Mouse (Mus musculus): ENCODE data around the gene Gm17657. TPM values are rescaled to one million over a fixed set of nuclear protein-coding genes. Genes with fewer than 3 reads are reported as not detected.
A peak's percentile ranks its signal among the peaks of the same experiment; 100 is the strongest.

Gm17657 gene
- not detected in 2 replicates for polyA plus RNA-seq (2015; fragmentation: Nextera tagmentation; extraction: Ambion mirVana)

DNA sequence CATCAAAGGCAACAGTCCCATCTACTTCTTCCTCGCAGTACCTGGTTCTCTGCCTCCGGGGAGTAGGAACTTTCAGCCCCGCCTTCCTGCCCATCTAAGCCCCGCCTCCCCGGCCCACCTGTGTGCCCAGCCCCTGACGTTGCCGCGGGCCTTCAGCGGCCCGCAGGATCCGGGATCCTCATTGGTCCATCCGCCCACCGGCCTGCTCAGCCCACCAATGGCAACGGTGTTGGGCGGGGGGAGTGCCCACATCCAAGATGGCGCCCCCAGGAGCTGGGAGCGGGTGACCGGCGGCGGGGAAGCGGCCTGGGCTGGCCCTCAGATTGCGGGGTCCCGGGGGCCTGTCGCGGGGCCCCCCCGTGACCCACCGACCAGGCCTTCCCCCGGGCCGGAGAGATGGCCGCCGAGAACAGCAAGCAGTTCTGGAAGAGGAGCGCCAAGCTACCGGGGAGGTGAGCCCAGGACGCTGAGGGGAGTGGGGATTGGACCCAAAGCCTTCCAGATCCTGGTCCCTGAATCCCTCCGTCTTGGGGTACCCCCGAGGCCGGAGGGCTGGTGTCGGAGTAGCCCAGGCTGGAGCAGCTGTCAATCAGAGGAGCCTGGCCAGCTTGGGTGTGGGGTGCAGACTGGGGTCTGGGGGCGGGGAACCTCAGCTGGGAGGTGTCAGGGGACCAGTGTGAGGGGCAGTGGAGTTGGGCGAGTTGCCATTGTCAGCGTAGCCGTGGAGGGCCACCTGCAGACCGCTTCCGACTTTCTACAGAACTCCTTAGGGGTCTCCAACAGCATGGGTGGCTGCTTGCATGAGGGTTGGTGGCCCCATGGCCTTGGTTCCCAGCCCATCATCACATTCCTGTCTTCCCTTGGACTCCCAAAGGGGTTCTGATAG, at the start of gene Gm17657, which contains the start of gene Tbc1d22b:
Gene Gm17657, minus strand, starts transcription at position 96 of the 886 bp plus-strand sequence.
Gene Tbc1d22b, plus strand, starts transcription at position 243 of the 886 bp plus-strand sequence.
- no peaks in the 10 kb centered on the region for H3K9me3 ChIP-seq (replicated peaks; ENCODE audit: control insufficient read depth, low read length)
- H3K27ac ChIP-seq (ENCODE audit: low read length): peak within 1 kb of the TSS; percentile 42; the same call in 1 of the 2 replicates
- WGBS: under 1% methylated on average over 44 of the region's 44 CpGs

GRCm38 (mm10) chr17:29599051-29599450, 49.6 kb upstream of the Gm17657 start:
- WGBS: 96% methylated on average over 14 of the region's 14 CpGs
- Histone ChIP-seq H3K27ac (ENCODE audit: low read length) (no peak overlapping the region), H3K4me3 (replicated peaks; ENCODE audit: low read length) (no peak overlapping the region), H3K4me1 (ENCODE audit: control insufficient read depth, insufficient read depth, low read length) (no peaks in the 10 kb centered on the region), H3K9ac (ENCODE audit: low read length) (no peak overlapping the region), H3K27me3 (ENCODE audit: control insufficient read depth, insufficient read depth, low read length) (no peaks in the 10 kb centered on the region), H3K4me2 (ENCODE audit: low read depth, low read length) (no peak overlapping the region), H3K36me3 (ENCODE audit: control insufficient read depth, insufficient read depth, low read length) (peaks cover 14% of the 10 kb centered on the region), H3K9me3 (replicated peaks; ENCODE audit: control insufficient read depth, low read length) (no peaks in the 10 kb centered on the region)
- no peak for ATAC-seq (ENCODE audit: insufficient read depth, low FRiP score)

More for the DNA sequence above, at the start of gene Gm17657, which contains the start of gene Tbc1d22b:
- H3K36me3 ChIP-seq (ENCODE audit: control insufficient read depth, insufficient read depth, low read length): no peaks in the 10 kb centered on the region
- peaks cover 18% of the 10 kb centered on the region for H3K4me1 ChIP-seq (ENCODE audit: control insufficient read depth, insufficient read depth, low read length)
- no peaks in the 10 kb centered on the region for H3K27me3 ChIP-seq (ENCODE audit: control insufficient read depth, insufficient read depth, low read length)
- H3K9ac ChIP-seq (ENCODE audit: low read length): peak within 1 kb of the TSS; percentile 97
- peak; percentile 100 for ATAC-seq (ENCODE audit: insufficient read depth, low FRiP score)
- H3K4me3 ChIP-seq (replicated peaks; ENCODE audit: low read length): peak within 1 kb of the TSS; percentile 97
- peak within 1 kb of the TSS; percentile 85 for H3K4me2 ChIP-seq (ENCODE audit: low read depth, low read length)

GRCm38 (mm10) chr17:29596771-29597132, 47.3 kb upstream of the Gm17657 start:
- Histone ChIP-seq H3K9me3 (replicated peaks; ENCODE audit: control insufficient read depth, low read length) (no peaks in the 10 kb centered on the region), H3K4me2 (ENCODE audit: low read depth, low read length) (no peak overlapping the region), H3K4me1 (ENCODE audit: control insufficient read depth, insufficient read depth, low read length) (no peaks in the 10 kb centered on the region), H3K27me3 (ENCODE audit: control insufficient read depth, insufficient read depth, low read length) (no peaks in the 10 kb centered on the region), H3K27ac (ENCODE audit: low read length) (no peak overlapping the region), H3K36me3 (ENCODE audit: control insufficient read depth, insufficient read depth, low read length) (peaks cover 10% of the 10 kb centered on the region), H3K9ac (ENCODE audit: low read length) (no peak overlapping the region), H3K4me3 (replicated peaks; ENCODE audit: low read length) (no peak overlapping the region)
- ATAC-seq (ENCODE audit: insufficient read depth, low FRiP score): no peak
- WGBS: 87% methylated on average over 13 of the region's 13 CpGs

DNA sequence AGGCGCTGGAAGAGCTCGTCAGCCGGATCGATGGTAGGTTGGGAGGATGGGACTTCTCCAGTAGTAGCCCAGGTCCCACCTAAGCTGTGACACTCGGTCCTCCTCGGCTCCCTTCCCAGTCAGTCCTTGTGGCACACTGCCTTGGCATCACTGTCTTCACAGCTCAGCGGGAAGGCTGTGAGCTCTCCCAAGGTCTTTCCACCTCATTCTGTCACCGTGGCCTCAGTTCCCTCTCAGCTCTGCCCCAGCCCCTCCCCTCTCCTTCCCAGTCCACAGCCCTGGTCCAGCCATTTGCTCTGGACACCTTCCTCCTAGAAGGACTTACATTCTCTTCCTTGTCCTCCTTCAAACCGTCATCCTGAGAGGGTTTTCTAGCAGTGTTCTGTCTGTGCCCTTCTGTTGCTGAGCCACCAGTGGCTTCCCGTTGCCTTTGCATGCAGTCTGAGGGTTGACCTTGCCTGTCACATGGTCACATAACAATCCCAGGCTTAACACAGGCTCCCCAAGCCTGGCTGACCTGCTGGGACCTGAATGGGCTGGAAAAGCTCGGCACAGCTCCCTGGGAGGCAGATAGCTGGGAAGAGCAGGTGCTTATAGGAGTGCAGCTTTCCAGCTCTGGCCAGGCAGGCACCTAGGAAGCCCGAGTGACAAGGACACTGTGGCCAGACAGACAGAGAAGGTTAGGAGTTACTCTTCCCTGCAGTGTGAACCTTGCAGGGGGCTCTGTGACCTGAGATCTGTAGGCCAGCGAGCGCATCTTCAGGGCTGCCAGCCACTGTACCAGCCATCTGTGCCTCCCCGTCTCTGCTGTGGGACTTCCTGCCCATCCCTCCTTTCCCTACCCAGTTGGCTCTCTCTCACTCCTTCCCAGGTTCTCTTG, 46.7 kb upstream of the Gm17657 start:
- Histone ChIP-seq H3K36me3 (ENCODE audit: control insufficient read depth, insufficient read depth, low read length) (peaks cover 6% of the 10 kb centered on the region; the same call in 1 of the 2 replicates), H3K27me3 (ENCODE audit: control insufficient read depth, insufficient read depth, low read length) (no peaks in the 10 kb centered on the region), H3K27ac (ENCODE audit: low read length) (no peak overlapping the region), H3K9me3 (replicated peaks; ENCODE audit: control insufficient read depth, low read length) (no peaks in the 10 kb centered on the region), H3K4me2 (ENCODE audit: low read depth, low read length) (no peak overlapping the region), H3K4me1 (ENCODE audit: control insufficient read depth, insufficient read depth, low read length) (no peaks in the 10 kb centered on the region), H3K9ac (ENCODE audit: low read length) (no peak overlapping the region), H3K4me3 (replicated peaks; ENCODE audit: low read length) (no peak overlapping the region)
- ATAC-seq (ENCODE audit: insufficient read depth, low FRiP score): no peak
- WGBS: 81% methylated on average over 15 of the region's 15 CpGs

GRCm38 (mm10) chr17:29589221-29589898, 39.9 kb upstream of the Gm17657 start:
- Histone ChIP-seq H3K9ac (ENCODE audit: low read length) (no peak overlapping the region), H3K27ac (ENCODE audit: low read length) (no peak overlapping the region), H3K4me2 (ENCODE audit: low read depth, low read length) (no peak overlapping the region), H3K36me3 (ENCODE audit: control insufficient read depth, insufficient read depth, low read length) (no peaks in the 10 kb centered on the region), H3K4me1 (ENCODE audit: control insufficient read depth, insufficient read depth, low read length) (peaks cover 3% of the 10 kb centered on the region; the same call in 1 of the 2 replicates), H3K27me3 (ENCODE audit: control insufficient read depth, insufficient read depth, low read length) (no peaks in the 10 kb centered on the region), H3K4me3 (replicated peaks; ENCODE audit: low read length) (no peak overlapping the region), H3K9me3 (replicated peaks; ENCODE audit: control insufficient read depth, low read length) (no peaks in the 10 kb centered on the region)
- 54% methylated on average over 11 of the region's 11 CpGs for WGBS
- 0 out of 2 replicates have a peak, but pooled peaks have one; percentile 18 for ATAC-seq (ENCODE audit: insufficient read depth, low FRiP score)

GRCm38 (mm10) chr17:29586921-29587320, 37.5 kb upstream of the Gm17657 start:
- Histone ChIP-seq H3K27ac (ENCODE audit: low read length) (no peak overlapping the region), H3K9ac (ENCODE audit: low read length) (no peak overlapping the region), H3K9me3 (replicated peaks; ENCODE audit: control insufficient read depth, low read length) (no peaks in the 10 kb centered on the region), H3K36me3 (ENCODE audit: control insufficient read depth, insufficient read depth, low read length) (no peaks in the 10 kb centered on the region), H3K4me2 (ENCODE audit: low read depth, low read length) (no peak overlapping the region), H3K4me3 (replicated peaks; ENCODE audit: low read length) (no peak overlapping the region), H3K27me3 (ENCODE audit: control insufficient read depth, insufficient read depth, low read length) (no peaks in the 10 kb centered on the region), H3K4me1 (ENCODE audit: control insufficient read depth, insufficient read depth, low read length) (peaks cover 3% of the 10 kb centered on the region; the same call in 1 of the 2 replicates)
- 65% methylated on average over 9 of the region's 9 CpGs for WGBS
- ATAC-seq (ENCODE audit: insufficient read depth, low FRiP score): 0 out of 2 replicates have a peak, but pooled peaks have one; percentile 25

DNA sequence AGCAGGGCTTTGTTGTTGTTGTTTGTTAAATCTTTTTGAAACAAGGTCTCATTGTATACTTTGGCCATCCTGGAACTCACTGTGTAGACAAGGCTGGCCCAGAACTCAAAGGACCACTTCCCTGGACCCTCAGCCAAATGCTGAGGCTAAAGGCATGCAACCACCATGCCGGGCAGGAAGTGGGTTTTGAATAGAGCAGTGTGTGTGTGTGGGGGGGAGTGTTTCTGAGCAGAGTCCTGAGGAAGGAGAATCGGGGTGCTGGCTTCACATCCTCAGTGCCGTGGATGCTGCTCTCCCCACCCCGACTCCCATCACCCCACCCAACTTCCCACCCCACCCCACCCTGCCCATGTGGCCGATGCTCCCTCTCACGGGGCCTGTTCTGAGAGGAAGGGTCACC, 36.0 kb upstream of the Gm17657 start:
- Histone ChIP-seq H3K27me3 (ENCODE audit: control insufficient read depth, insufficient read depth, low read length) (no peaks in the 10 kb centered on the region), H3K9me3 (replicated peaks; ENCODE audit: control insufficient read depth, low read length) (no peaks in the 10 kb centered on the region), H3K9ac (ENCODE audit: low read length) (no peak overlapping the region), H3K4me2 (ENCODE audit: low read depth, low read length) (no peak overlapping the region), H3K4me1 (ENCODE audit: control insufficient read depth, insufficient read depth, low read length) (peaks cover 3% of the 10 kb centered on the region; the same call in 1 of the 2 replicates), H3K27ac (ENCODE audit: low read length) (no peak overlapping the region), H3K4me3 (replicated peaks; ENCODE audit: low read length) (no peak overlapping the region), H3K36me3 (ENCODE audit: control insufficient read depth, insufficient read depth, low read length) (no peaks in the 10 kb centered on the region)
- no peak for ATAC-seq (ENCODE audit: insufficient read depth, low FRiP score)
- 84% methylated on average over 6 of the region's 6 CpGs for WGBS

- Histone ChIP-seq H3K27me3 (ENCODE audit: control insufficient read depth, insufficient read depth, low read length) (no peaks in the 10 kb centered on the region), H3K9me3 (replicated peaks; ENCODE audit: control insufficient read depth, low read length) (no peaks in the 10 kb centered on the region), H3K27ac (ENCODE audit: low read length) (no peak overlapping the region), H3K9ac (ENCODE audit: low read length) (no peak overlapping the region), H3K4me3 (replicated peaks; ENCODE audit: low read length) (no peak overlapping the region), H3K4me2 (ENCODE audit: low read depth, low read length) (no peak overlapping the region), H3K4me1 (ENCODE audit: control insufficient read depth, insufficient read depth, low read length) (peaks cover 3% of the 10 kb centered on the region; the same call in 1 of the 2 replicates), H3K36me3 (ENCODE audit: control insufficient read depth, insufficient read depth, low read length) (no peaks in the 10 kb centered on the region)
- no peak for ATAC-seq (ENCODE audit: insufficient read depth, low FRiP score)
- WGBS: 83% methylated on average over 3 of the region's 3 CpGs
Observed at GRCm38 (mm10) chr17:29584737-29585136, 35.3 kb upstream of the Gm17657 start.

Data from stomach, embryonic 16.5 days (tissue).